Mouse (Mus musculus): ENCODE data around the gene 1700018F24Rik. TPM values are rescaled to one million over a fixed set of nuclear protein-coding genes. Genes with fewer than 3 reads are reported as not detected.

1700018F24Rik gene
- polyA plus RNA-seq, 1 experiment from 2014 or later: not detected

Other genes with a start within 250 kb of the 1700018F24Rik start
- gene Smurf1, start 77.1 kb upstream of the 1700018F24Rik start, polyA plus RNA-seq (2014; fragmentation: Nextera tagmentation; extraction: Ambion mirVana): 16.6 and 18.0 TPM in 2 replicates
- not detected in 2 replicates for gene Gm4871, start 10.2 kb upstream of the 1700018F24Rik start, polyA plus RNA-seq (2014; fragmentation: Nextera tagmentation; extraction: Ambion mirVana)
- gene Arpc1a, start 40.8 kb downstream of the 1700018F24Rik start, polyA plus RNA-seq (2014; fragmentation: Nextera tagmentation; extraction: Ambion mirVana): 101 and 107 TPM in 2 replicates
- gene Kpna7, start 41.0 kb downstream of the 1700018F24Rik start, polyA plus RNA-seq (2014; fragmentation: Nextera tagmentation; extraction: Ambion mirVana): not detected in 2 replicates
- gene Arpc1b, start 71.2 kb downstream of the 1700018F24Rik start, polyA plus RNA-seq (2014; fragmentation: Nextera tagmentation; extraction: Ambion mirVana): 84.8 and 137 TPM in 2 replicates
- 60.9 and 69.1 TPM in 2 replicates for gene Pdap1, start 97.2 kb downstream of the 1700018F24Rik start, polyA plus RNA-seq (2014; fragmentation: Nextera tagmentation; extraction: Ambion mirVana)
- gene Bud31, start 97.4 kb downstream of the 1700018F24Rik start, polyA plus RNA-seq (2014; fragmentation: Nextera tagmentation; extraction: Ambion mirVana): 130 and 135 TPM in 2 replicates
- 10.6 and 11.2 TPM in 2 replicates for gene Ptcd1, start 124.1 kb downstream of the 1700018F24Rik start, polyA plus RNA-seq (2014; fragmentation: Nextera tagmentation; extraction: Ambion mirVana)
- 13.6 and 14.1 TPM in 2 replicates for gene Cpsf4, start 124.2 kb downstream of the 1700018F24Rik start, polyA plus RNA-seq (2014; fragmentation: Nextera tagmentation; extraction: Ambion mirVana)
- gene Atp5j2, start 149.1 kb downstream of the 1700018F24Rik start, polyA plus RNA-seq (2014; fragmentation: Nextera tagmentation; extraction: Ambion mirVana): 1,222 and 1,313 TPM in 2 replicates
- gene Zkscan14, start 158.9 kb downstream of the 1700018F24Rik start, polyA plus RNA-seq (2014; fragmentation: Nextera tagmentation; extraction: Ambion mirVana): 7.4 and 7.8 TPM in 2 replicates
- gene Zkscan5, start 161.6 kb downstream of the 1700018F24Rik start, polyA plus RNA-seq (2014; fragmentation: Nextera tagmentation; extraction: Ambion mirVana): 10.2 and 11.1 TPM in 2 replicates
- 37.3 and 38.6 TPM in 2 replicates for gene Zfp655, start 188.7 kb downstream of the 1700018F24Rik start, polyA plus RNA-seq (2014; fragmentation: Nextera tagmentation; extraction: Ambion mirVana)
- 0.42 and 0.73 TPM in 2 replicates for gene Zscan25, start 237.5 kb downstream of the 1700018F24Rik start, polyA plus RNA-seq (2014; fragmentation: Nextera tagmentation; extraction: Ambion mirVana)